Mouse (Mus musculus) lung, adult 2 months (tissue): ENCODE results near the gene Glt1d1. TPM values are rescaled to one million over a fixed set of nuclear protein-coding genes. Genes with fewer than 3 reads are reported as not detected.
"Not testable (repeated sequence)": the region's sequence is repeated elsewhere in the genome, so short reads cannot be mapped to it uniquely, and the experiment has no call there.

Experiments
- DNase-seq: peaks from one replicate; pipeline ENCODE4 v3.0.0; 2022
- H3K4me1 ChIP-seq: fragments of 200-500 bp; 2 replicates; pipeline ENCODE4 v1.6.1; 2011; ENCODE audit warnings: low read length; ENCODE audit not compliant: control insufficient read depth, insufficient read depth
- H3K4me3 ChIP-seq: fragments of 200-500 bp; replicated peaks from 2 replicates; pipeline ENCODE3; 2011; ENCODE audit warnings: low read depth, mild to moderate bottlenecking, control low read depth, low read length; ENCODE audit errors: extremely low read depth
- CTCF ChIP-seq: fragments of 200-500 bp; IDR thresholded peaks from 2 replicates; pipeline ENCODE4 v1.5.1; 2011; ENCODE audit warnings: mild to moderate bottlenecking, low read length, control low read depth; ENCODE audit not compliant: insufficient read depth
- POLR2A ChIP-seq: fragments of 200-500 bp; IDR thresholded peaks from 2 replicates; pipeline ENCODE4 v1.6.1; 2011; ENCODE audit warnings: low read depth, mild to moderate bottlenecking, control low read depth, low read length, borderline replicate concordance; ENCODE audit errors: extremely low read depth
- WGBS: fragments of 180-500 bp; shearing (Covaris S2); methylation state at CpG from one replicate; pipeline ENCODE4 v1.1.7; 2018; 5-methylcytosine and 5-hydroxymethylcytosine counted together
- polyA plus RNA-seq: library from polyadenylated mRNA; depleted of rRNA; stranded (reverse); fragments of >200 nt; gene quantifications from 2 replicates; pipeline ENCODE4 v1.2.3, GENCODE M21; 2012

Gene Glt1d1
- polyA plus RNA-seq, 1 experiment = 0.72 TPM

- TF ChIP-seq CTCF (no peak), POLR2A (no peak)
- DNase-seq = no peak
- Histone ChIP-seq H3K4me1 (no peaks in the 10 kb centered on the region), H3K4me3 (no peak overlapping the region)
- 60% methylated on average over 9 of the region's 9 CpGs for WGBS
These were observed 76.1 kb downstream of the Glt1d1 start for GRCm38 (mm10) chr5:127708143-127708542.

GRCm38 (mm10) chr5:127714783-127715704, 83.0 kb downstream of the Glt1d1 start:
- WGBS = 67% methylated on average over 7 of the region's 7 CpGs
- TF ChIP-seq POLR2A (no peak), CTCF (no peak)
- H3K4me1 ChIP-seq = no peaks in the 10 kb centered on the region
- no peak overlapping the region for H3K4me3 ChIP-seq
- no peak for DNase-seq

- DNase-seq = peak; percentile 5
- TF ChIP-seq CTCF = no peak
- no peak for TF ChIP-seq POLR2A
- Histone ChIP-seq H3K4me1 (no peaks in the 10 kb centered on the region), H3K4me3 (no peak overlapping the region)
- 28% methylated on average over 15 of the region's 15 CpGs for WGBS
These were observed 88.7 kb downstream of the Glt1d1 start for GRCm38 (mm10) chr5:127720591-127721379.

- not testable (repeated sequence) for DNase-seq, H3K4me3 ChIP-seq
- 94% methylated on average over 12 of the region's 12 CpGs for WGBS
These were observed 90.1 kb downstream of the Glt1d1 start for GRCm38 (mm10) chr5:127722171-127722570.

GRCm38 (mm10) chr5:127730351-127730750, 98.3 kb downstream of the Glt1d1 start:
- 85% methylated on average over 2 of the region's 2 CpGs for whole genome bisulfite sequencing
- DNase-seq = no peak
- Histone ChIP-seq H3K4me1 (no peaks in the 10 kb centered on the region), H3K4me3 (no peak overlapping the region)
- TF ChIP-seq CTCF (no peak), POLR2A (no peak)

More at GRCm38 (mm10) chr5:127722171-127722570, 90.1 kb downstream of the Glt1d1 start:
- not testable (repeated sequence) for H3K4me1 ChIP-seq

- WGBS = 88% methylated on average over 16 of the region's 16 CpGs
- H3K4me3 ChIP-seq = no peak overlapping the region
- TF ChIP-seq CTCF (no peak), POLR2A (no peak)
- no peaks in the 10 kb centered on the region for H3K4me1 ChIP-seq
- no peak for DNase-seq
These were observed 109.3 kb downstream of the Glt1d1 start for GRCm38 (mm10) chr5:127741331-127741730.

GRCm38 (mm10) chr5:127749540-127749939, 117.5 kb downstream of the Glt1d1 start:
- 83% methylated on average over 3 of the region's 3 CpGs for WGBS

GRCm38 (mm10) chr5:127751262-127751975, 119.4 kb downstream of the Glt1d1 start:
- H3K4me1 ChIP-seq = no peaks in the 10 kb centered on the region
- TF ChIP-seq POLR2A (no peak), CTCF (no peak)
- WGBS = 26% methylated on average over 20 of the region's 20 CpGs
- DNase-seq = no peak
- H3K4me3 ChIP-seq = no peak overlapping the region

More at GRCm38 (mm10) chr5:127749540-127749939, 117.5 kb downstream of the Glt1d1 start:
- not testable (repeated sequence) for H3K4me1 ChIP-seq, H3K4me3 ChIP-seq, DNase-seq

GRCm38 (mm10) chr5:127755594-127755993, 123.5 kb downstream of the Glt1d1 start:
- H3K4me3 ChIP-seq = no peak overlapping the region
- no peak for DNase-seq
- TF ChIP-seq POLR2A (no peak), CTCF (no peak)
- no peaks in the 10 kb centered on the region for H3K4me1 ChIP-seq
- WGBS = 74% methylated on average over 4 of the region's 4 CpGs
